Mouse (Mus musculus) hindbrain, embryonic 13.5 days (tissue): ENCODE measurements around the gene Cc2d1a. TPM values are rescaled to one million over a fixed set of nuclear protein-coding genes. Genes with fewer than 3 reads are reported as not detected.

Experiments used
- ATAC-seq: fragments of 200-750 bp; cut with Nextera tagmentation; 2 replicates; pipeline ENCODE4 v1.8.0; 2017; ENCODE audit warnings: moderate TSS enrichment; ENCODE audit not compliant: low FRiP score
- H3K27ac ChIP-seq: fragments of 300-500 bp; sonication (generic); 2 replicates; pipeline ENCODE4 v1.5.1; 2015; ENCODE audit warnings: inconsistent platforms, mild to moderate bottlenecking, moderate library complexity
- H3K27me3 ChIP-seq: fragments of 300-500 bp; sonication (generic); 2 replicates; pipeline ENCODE4 v1.6.1; 2015; ENCODE audit warnings: mild to moderate bottlenecking, inconsistent platforms
- H3K36me3 ChIP-seq: fragments of 300-500 bp; sonication (generic); 2 replicates; pipeline ENCODE4 v1.6.1; 2015; ENCODE audit warnings: mild to moderate bottlenecking, inconsistent platforms
- H3K4me1 ChIP-seq: fragments of 300-500 bp; sonication (generic); replicated peaks from 2 replicates; pipeline ENCODE4 v1.6.1; 2015; ENCODE audit warnings: inconsistent platforms
- H3K4me2 ChIP-seq: fragments of 300-500 bp; sonication (generic); 2 replicates; pipeline ENCODE4 v1.6.1; 2015; ENCODE audit warnings: inconsistent platforms, mild to moderate bottlenecking, moderate library complexity
- H3K4me3 ChIP-seq: fragments of 300-500 bp; sonication (generic); 2 replicates; pipeline ENCODE4 v1.5.1; 2015; ENCODE audit warnings: mild to moderate bottlenecking, inconsistent platforms
- H3K9ac ChIP-seq: fragments of 300-500 bp; sonication (generic); 2 replicates; pipeline ENCODE4 v1.6.1; 2015; ENCODE audit warnings: mild to moderate bottlenecking, inconsistent platforms
- H3K9me3 ChIP-seq: fragments of 300-500 bp; sonication (generic); 2 replicates; pipeline ENCODE4 v1.6.1; 2016; ENCODE audit warnings: inconsistent platforms
- WGBS: fragments of 180-500 bp; shearing (Covaris S2); methylation state at CpG from one replicate; pipeline ENCODE4 v1.1.7; 2015; 5-methylcytosine and 5-hydroxymethylcytosine counted together
- polyA plus RNA-seq: library from polyadenylated mRNA; unstranded; fragments of >200 nt; fragmentation: Nextera tagmentation; extraction: Ambion mirVana; gene quantifications from 2 replicates; pipeline ENCODE4 v1.2.1, GENCODE M21; 2015

Gene Cc2d1a
- polyA plus RNA-seq, result 24.4 and 26.5 TPM in 2 replicates

DNA sequence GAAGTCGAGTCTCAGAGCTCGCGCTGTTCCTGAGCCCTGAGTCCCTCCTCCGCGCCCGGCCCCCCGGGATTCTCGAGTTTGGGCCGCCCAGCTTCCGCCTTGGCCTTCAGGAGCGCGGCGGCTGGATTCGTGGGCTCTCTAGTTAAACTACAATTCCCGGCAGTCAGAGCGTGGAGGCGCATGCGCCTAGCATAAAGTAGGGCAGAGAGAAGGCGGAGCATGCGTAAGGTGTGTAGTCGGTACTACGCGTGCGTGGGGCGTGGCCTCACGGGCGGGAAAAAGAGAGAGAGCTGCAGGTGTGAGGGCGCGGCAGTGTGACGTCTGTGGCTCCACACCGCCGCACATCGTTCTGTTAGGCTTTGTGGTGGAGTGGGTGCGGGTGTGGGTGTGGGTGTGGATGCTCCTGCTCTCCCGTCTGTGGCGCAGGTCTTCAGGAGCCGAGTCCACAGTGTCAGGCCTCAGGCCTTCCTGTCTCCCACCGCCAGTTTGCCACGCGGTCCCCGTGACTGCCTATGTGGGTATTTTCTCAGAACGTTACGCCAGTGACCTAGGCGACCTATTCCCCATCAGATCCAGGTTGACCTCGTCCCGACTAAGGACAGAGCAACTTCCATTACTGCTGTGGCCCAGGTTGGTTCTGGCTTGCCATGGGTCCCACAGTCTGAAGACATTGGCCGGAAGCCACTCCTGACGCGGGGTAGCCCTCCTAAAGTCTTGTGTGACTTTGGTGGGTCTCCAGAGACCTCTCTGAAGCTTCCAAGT is at the start of gene Cc2d1a, which contains the start of gene 4930432K21Rik:
TSS of gene Cc2d1a (minus strand) at position 168 of the 762 bp plus-strand sequence.
TSS of gene 4930432K21Rik (plus strand) at position 257 of the 762 bp plus-strand sequence.
- WGBS, result 17% methylated on average over 49 of the region's 49 CpGs
- peak within 1 kb of the TSS; percentile 93 for H3K4me2 ChIP-seq
- no peaks in the 10 kb centered on the region for H3K9me3 ChIP-seq
- H3K9ac ChIP-seq, result peak within 1 kb of the TSS; percentile 88
- peak within 1 kb of the TSS; percentile 71 for H3K4me3 ChIP-seq
- H3K27me3 ChIP-seq, result no peaks in the 10 kb centered on the region
- H3K36me3 ChIP-seq, result peaks cover 31% of the 10 kb centered on the region
- peaks cover 28% of the 10 kb centered on the region for H3K4me1 ChIP-seq
- peak within 1 kb of the TSS; percentile 66; the same call in 1 of the 2 replicates for H3K27ac ChIP-seq
- ATAC-seq, result peak; percentile 95

GRCm38 (mm10) chr8:84197141-84197921 is 49.6 kb upstream of the Cc2d1a start:
- H3K4me2 ChIP-seq, result peak overlapping the region; percentile 68
- no peaks in the 10 kb centered on the region for H3K9me3 ChIP-seq
- peak overlapping the region; percentile 65 for H3K9ac ChIP-seq
- H3K36me3 ChIP-seq, result no peaks in the 10 kb centered on the region
- H3K4me3 ChIP-seq, result peak overlapping the region; percentile 46
- WGBS, result 3% methylated on average over 43 of the region's 43 CpGs
- H3K4me1 ChIP-seq, result peaks cover 57% of the 10 kb centered on the region
- ATAC-seq, result no peak
- H3K27me3 ChIP-seq, result peaks cover 38% of the 10 kb centered on the region
- peak overlapping the region; percentile 89 for H3K27ac ChIP-seq

- WGBS, result 82% methylated on average over 3 of the region's 3 CpGs
- ATAC-seq, result no peak
Measured at GRCm38 (mm10) chr8:84194224-84194743, 46.5 kb upstream of the Cc2d1a start.

GRCm38 (mm10) chr8:84193566-84193965 is 45.8 kb upstream of the Cc2d1a start:
- ATAC-seq, result no peak
- H3K27me3 ChIP-seq, result peaks cover 10% of the 10 kb centered on the region; the same call in 1 of the 2 replicates
- peaks cover 27% of the 10 kb centered on the region for H3K4me1 ChIP-seq
- no peaks in the 10 kb centered on the region for H3K36me3 ChIP-seq
- no peak overlapping the region for H3K4me2 ChIP-seq
- 84% methylated on average over 5 of the region's 5 CpGs for WGBS
- no peaks in the 10 kb centered on the region for H3K9me3 ChIP-seq
- no peak overlapping the region for H3K27ac ChIP-seq
- no peak overlapping the region for H3K9ac ChIP-seq
- H3K4me3 ChIP-seq, result no peak overlapping the region

More at GRCm38 (mm10) chr8:84194224-84194743, 46.5 kb upstream of the Cc2d1a start:
- Histone ChIP-seq H3K4me1 (peaks cover 34% of the 10 kb centered on the region), H3K4me3 (no peak overlapping the region), H3K4me2 (no peak overlapping the region), H3K27ac (no peak overlapping the region), H3K36me3 (no peaks in the 10 kb centered on the region), H3K9me3 (no peaks in the 10 kb centered on the region), H3K9ac (no peak overlapping the region), H3K27me3 (peaks cover 11% of the 10 kb centered on the region; the same call in 1 of the 2 replicates)

GRCm38 (mm10) chr8:84193161-84193560 is 45.4 kb upstream of the Cc2d1a start:
- peaks cover 23% of the 10 kb centered on the region for H3K4me1 ChIP-seq
- no peaks in the 10 kb centered on the region for H3K9me3 ChIP-seq
- no peak overlapping the region for H3K9ac ChIP-seq
- H3K27me3 ChIP-seq, result peaks cover 10% of the 10 kb centered on the region; the same call in 1 of the 2 replicates
- no peaks in the 10 kb centered on the region for H3K36me3 ChIP-seq
- H3K27ac ChIP-seq, result no peak overlapping the region
- H3K4me3 ChIP-seq, result no peak overlapping the region
- ATAC-seq, result no peak
- 75% methylated on average over 4 of the region's 4 CpGs for WGBS
- H3K4me2 ChIP-seq, result no peak overlapping the region; the same call in 1 of the 2 replicates

GRCm38 (mm10) chr8:84192555-84192954 is 44.8 kb upstream of the Cc2d1a start:
- Histone ChIP-seq H3K4me1 (peaks cover 17% of the 10 kb centered on the region), H3K36me3 (no peaks in the 10 kb centered on the region), H3K4me2 (peak overlapping the region; percentile 36), H3K9ac (peak overlapping the region; percentile 35; the same call in 1 of the 2 replicates), H3K9me3 (no peaks in the 10 kb centered on the region), H3K27me3 (peaks cover 14% of the 10 kb centered on the region), H3K4me3 (peak overlapping the region; percentile 4; the same call in 1 of the 2 replicates), H3K27ac (peak overlapping the region; percentile 72; the same call in 1 of the 2 replicates)
- peak; percentile 47; the same call in 1 of the 2 replicates for ATAC-seq
- WGBS, result 7% methylated on average over 33 of the region's 33 CpGs

DNA sequence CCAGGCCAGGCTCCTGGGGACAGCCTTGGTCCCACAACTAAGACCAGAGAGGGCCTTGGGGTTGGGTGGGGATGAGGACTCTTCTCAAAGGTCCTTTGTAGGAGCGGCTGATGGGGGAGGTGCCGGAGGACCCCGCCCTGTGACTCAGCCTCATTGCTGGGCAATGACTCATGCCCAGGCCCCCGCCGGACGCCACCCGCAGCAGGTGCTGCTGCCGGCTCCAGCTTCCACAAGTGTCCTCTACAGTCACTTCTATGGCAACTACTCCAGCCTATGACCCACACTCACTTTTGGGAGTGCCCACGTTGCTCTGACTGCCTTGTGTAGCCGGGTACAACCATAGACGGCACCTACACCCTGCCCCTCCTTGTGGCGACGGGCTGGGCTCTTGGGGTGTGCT is 44.3 kb upstream of the Cc2d1a start:
- Histone ChIP-seq H3K27ac (peak overlapping the region; percentile 72), H3K4me1 (peaks cover 15% of the 10 kb centered on the region), H3K36me3 (no peaks in the 10 kb centered on the region), H3K4me3 (peak overlapping the region; percentile 4; the same call in 1 of the 2 replicates), H3K27me3 (peaks cover 19% of the 10 kb centered on the region), H3K9me3 (no peaks in the 10 kb centered on the region), H3K4me2 (peak overlapping the region; percentile 36), H3K9ac (no peak overlapping the region)
- 40% methylated on average over 13 of the region's 13 CpGs for WGBS
- ATAC-seq, result peak; percentile 53

DNA sequence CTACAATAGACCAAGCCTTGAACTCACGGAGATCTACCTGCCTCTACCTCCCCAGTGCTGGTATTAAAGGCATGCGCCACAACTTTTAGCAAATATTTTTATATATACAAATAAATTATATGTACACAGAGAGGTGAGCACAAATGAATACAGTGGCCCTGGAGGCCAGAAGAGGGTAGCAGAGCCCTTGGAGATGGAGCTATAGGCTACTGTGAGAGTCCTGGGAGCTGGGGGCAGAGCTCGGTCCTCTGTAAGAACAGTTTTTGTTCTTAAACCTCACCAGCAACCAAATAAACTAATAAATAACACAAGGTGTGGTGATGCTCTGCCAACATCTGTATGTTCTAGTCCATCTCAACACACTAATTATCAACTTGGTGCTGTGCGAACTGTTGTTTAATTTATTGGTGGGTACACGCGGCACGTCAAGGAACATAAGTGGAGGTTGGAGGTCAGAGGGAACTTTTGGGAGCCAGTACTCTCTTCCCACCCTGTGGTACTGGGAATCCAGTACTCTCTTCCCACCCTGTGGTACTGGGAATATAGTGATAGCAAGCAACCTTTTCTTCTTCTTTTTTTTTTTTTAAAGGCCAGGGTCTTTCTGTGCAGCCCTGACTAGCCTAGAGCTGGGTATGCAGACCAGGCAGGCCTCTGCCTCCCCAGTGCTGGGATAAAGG is 42.6 kb upstream of the Cc2d1a start:
- Histone ChIP-seq H3K9ac (no peak overlapping the region), H3K36me3 (no peaks in the 10 kb centered on the region), H3K4me2 (no peak overlapping the region), H3K27me3 (peaks cover 19% of the 10 kb centered on the region), H3K27ac (no peak overlapping the region), H3K9me3 (no peaks in the 10 kb centered on the region), H3K4me3 (no peak overlapping the region), H3K4me1 (peaks cover 21% of the 10 kb centered on the region)
- no peak for ATAC-seq
- WGBS, result 96% methylated on average over 7 of the region's 7 CpGs

DNA sequence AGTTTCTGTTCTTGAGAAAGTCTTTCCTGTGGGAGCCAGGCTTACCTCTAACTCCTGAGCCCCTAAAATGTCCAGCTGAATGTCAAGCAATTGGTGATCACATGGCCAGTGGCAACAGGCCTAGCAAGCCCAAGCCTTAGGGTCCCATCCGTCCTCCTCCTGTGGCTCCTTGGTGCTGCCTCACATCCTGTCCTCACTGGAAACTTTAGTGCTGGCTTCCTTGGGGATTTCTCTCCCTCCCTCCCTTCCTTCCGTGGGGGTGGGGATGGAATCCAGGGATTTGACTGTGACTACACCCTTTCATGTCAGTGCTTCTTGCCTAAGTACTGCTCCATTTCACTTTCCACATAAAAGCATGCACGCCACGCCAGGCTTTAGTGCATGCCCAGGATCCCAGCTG is 41.9 kb upstream of the Cc2d1a start:
- Histone ChIP-seq H3K4me3 (no peak overlapping the region), H3K4me2 (no peak overlapping the region), H3K9me3 (no peaks in the 10 kb centered on the region), H3K9ac (no peak overlapping the region), H3K27me3 (peaks cover 19% of the 10 kb centered on the region), H3K36me3 (no peaks in the 10 kb centered on the region), H3K4me1 (peaks cover 25% of the 10 kb centered on the region), H3K27ac (no peak overlapping the region)
- WGBS, result 74% methylated on average over 4 of the region's 4 CpGs
- ATAC-seq, result no peak

- 88% methylated on average over 10 of the region's 10 CpGs for WGBS
- Histone ChIP-seq H3K4me1 (peaks cover 32% of the 10 kb centered on the region), H3K27me3 (peaks cover 19% of the 10 kb centered on the region), H3K9me3 (no peaks in the 10 kb centered on the region), H3K27ac (no peak overlapping the region), H3K4me2 (no peak overlapping the region), H3K9ac (no peak overlapping the region), H3K36me3 (no peaks in the 10 kb centered on the region), H3K4me3 (no peak overlapping the region)
- no peak for ATAC-seq
Measured at GRCm38 (mm10) chr8:84188671-84189070, 40.9 kb upstream of the Cc2d1a start.

- 4% methylated on average over 21 of the region's 21 CpGs for WGBS
- Histone ChIP-seq H3K4me2 (peak overlapping the region; percentile 58), H3K27me3 (peaks cover 13% of the 10 kb centered on the region), H3K9me3 (no peaks in the 10 kb centered on the region), H3K27ac (no peak overlapping the region), H3K4me3 (peak overlapping the region; percentile 30), H3K36me3 (no peaks in the 10 kb centered on the region), H3K9ac (peak overlapping the region; percentile 61), H3K4me1 (peaks cover 33% of the 10 kb centered on the region)
- no peak for ATAC-seq
Measured at GRCm38 (mm10) chr8:84187065-84187755, 39.5 kb upstream of the Cc2d1a start.
